Mouse (Mus musculus) intestine, embryonic 14.5 days (tissue): Measurements from ENCODE around the gene G6pc2. TPM values are rescaled to one million over a fixed set of nuclear protein-coding genes. Genes with fewer than 3 reads are reported as not detected.

Experiments
- ATAC-seq: fragments of 200-750 bp; cut with Nextera tagmentation; replicated peaks from 2 replicates; pipeline ENCODE4 v1.8.0; 2017; ENCODE audit warnings: low read depth, moderate number of reproducible peaks, moderate TSS enrichment, moderate library complexity; ENCODE audit not compliant: low FRiP score, low TSS enrichment
- DNase-seq: peaks from one replicate; pipeline ENCODE4 v3.0.0-alpha.2; 2018; ENCODE audit warnings: low spot score
- H3K27ac ChIP-seq: fragments of 300-500 bp; sonication (generic); 2 replicates; pipeline ENCODE4 v1.5.1; 2014; ENCODE audit warnings: low read depth, mild to moderate bottlenecking, control low read depth
- H3K27me3 ChIP-seq: fragments of 300-500 bp; sonication (generic); replicated peaks from 2 replicates; pipeline ENCODE4 v1.6.1; 2014; ENCODE audit warnings: low read length, control low read depth; ENCODE audit not compliant: control insufficient read depth, insufficient read depth
- H3K36me3 ChIP-seq: fragments of 300-500 bp; sonication (generic); 2 replicates; pipeline ENCODE4 v1.6.1; 2014; ENCODE audit warnings: low read length, control low read depth; ENCODE audit not compliant: control insufficient read depth, insufficient read depth
- H3K4me1 ChIP-seq: fragments of 300-500 bp; sonication (generic); replicated peaks from 2 replicates; pipeline ENCODE4 v1.6.1; 2014; ENCODE audit warnings: low read length, control low read depth, mixed read lengths; ENCODE audit not compliant: control insufficient read depth, insufficient read depth
- H3K4me2 ChIP-seq: fragments of 300-500 bp; sonication (generic); 2 replicates; pipeline ENCODE4 v1.6.1; 2014; ENCODE audit warnings: low read length
- H3K4me3 ChIP-seq: fragments of 300-500 bp; sonication (generic); 2 replicates; pipeline ENCODE4 v1.5.1; 2014; ENCODE audit warnings: low read depth, low read length, control low read depth, mixed read lengths
- H3K9ac ChIP-seq: fragments of 300-500 bp; sonication (generic); 2 replicates; pipeline ENCODE4 v1.6.1; 2014; ENCODE audit warnings: mild to moderate bottlenecking, low read length
- H3K9me3 ChIP-seq: fragments of 300-500 bp; sonication (generic); 2 replicates; pipeline ENCODE4 v1.6.1; 2016; ENCODE audit warnings: low read length, control low read depth; ENCODE audit not compliant: control insufficient read depth
- WGBS: fragments of 180-500 bp; shearing (Covaris S2); extraction: QIAGEN DNeasy Blood & Tissue Kit; methylation state at CpG from one replicate; pipeline ENCODE4 v1.1.7; 2014; 5-methylcytosine and 5-hydroxymethylcytosine counted together
- polyA plus RNA-seq: library from polyadenylated mRNA; unstranded; fragments of >200 nt; fragmentation: Nextera tagmentation; extraction: Ambion mirVana; gene quantifications from 2 replicates; pipeline ENCODE4 v1.2.1, GENCODE M21; 2014

G6pc2 gene
- polyA plus RNA-seq = 0.39 and 1.7 TPM in 2 replicates

DNA sequence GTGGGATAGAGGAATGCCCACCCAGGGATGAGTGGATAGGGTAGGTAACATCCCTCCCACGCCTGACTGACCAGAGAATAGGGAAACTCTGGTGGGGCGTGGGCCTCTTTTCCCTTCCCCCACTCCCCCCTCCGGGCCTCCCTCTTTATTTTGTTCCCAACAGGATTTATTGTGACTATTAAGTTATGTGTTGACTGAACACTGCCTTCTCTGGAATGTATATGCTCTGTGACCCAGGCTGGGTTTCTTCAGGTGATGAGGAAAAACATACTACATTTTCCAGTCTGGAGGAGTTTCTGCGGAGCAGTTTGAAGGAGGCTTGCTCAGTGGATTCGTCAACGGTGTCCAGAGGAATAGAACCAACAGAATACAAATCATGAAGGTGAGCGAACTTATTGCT is at the start of gene G6pc2:
Gene G6pc2 (plus strand): TSS at position 301 of the 400 bp plus-strand sequence.
- Histone ChIP-seq H3K9me3 (no peaks in the 10 kb centered on the region), H3K4me3 (no peak within 1 kb of the TSS), H3K9ac (no peak within 1 kb of the TSS), H3K27me3 (no peaks in the 10 kb centered on the region), H3K4me1 (0 out of 2 replicates have a peak, but pooled peaks cover 3% of the 10 kb centered on the region), H3K4me2 (no peak within 1 kb of the TSS), H3K36me3 (no peaks in the 10 kb centered on the region), H3K27ac (no peak within 1 kb of the TSS)
- 67% methylated on average over 7 of the region's 7 CpGs for WGBS
- ATAC-seq (no peak), DNase-seq (no peak)

DNA sequence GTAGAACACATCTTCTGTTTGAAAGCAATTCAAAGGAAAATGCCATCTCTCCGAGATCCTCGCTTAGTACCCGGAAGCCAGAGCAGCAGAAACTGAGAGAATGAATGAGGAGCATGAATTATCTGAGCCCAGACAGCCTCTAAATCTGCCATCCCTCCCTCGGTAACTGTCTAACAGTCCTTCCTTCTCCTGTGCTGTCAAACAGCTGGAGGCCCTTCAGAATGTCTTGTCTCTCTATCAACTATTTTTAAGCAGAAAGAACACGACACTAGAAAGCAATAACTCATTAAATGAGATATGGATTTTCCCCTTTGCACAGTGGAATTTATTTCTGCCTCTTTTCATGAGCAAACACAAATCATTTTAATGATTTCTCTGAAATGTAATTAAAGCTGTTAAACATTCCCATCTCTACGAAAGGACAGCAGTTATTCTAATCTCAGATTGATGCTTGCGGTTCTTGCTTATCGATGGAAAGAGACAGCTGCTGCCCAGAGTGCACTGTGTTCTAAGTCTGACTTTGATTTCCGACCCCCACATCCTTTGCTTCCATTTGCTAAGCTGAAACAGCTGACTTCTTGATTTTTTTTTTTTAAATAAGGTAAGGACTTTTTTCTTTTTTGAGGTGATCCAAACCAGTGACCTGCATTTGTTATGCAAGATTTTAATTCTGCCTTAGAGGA is 40.3 kb upstream of the G6pc2 start:
- DNase-seq (no peak), ATAC-seq (no peak)
- Histone ChIP-seq H3K9ac (no peak overlapping the region), H3K27me3 (no peaks in the 10 kb centered on the region), H3K36me3 (no peaks in the 10 kb centered on the region), H3K4me1 (no peaks in the 10 kb centered on the region), H3K27ac (no peak overlapping the region), H3K9me3 (no peaks in the 10 kb centered on the region), H3K4me2 (no peak overlapping the region), H3K4me3 (no peak overlapping the region)
- WGBS = 50% methylated on average over 9 of the region's 9 CpGs

DNA sequence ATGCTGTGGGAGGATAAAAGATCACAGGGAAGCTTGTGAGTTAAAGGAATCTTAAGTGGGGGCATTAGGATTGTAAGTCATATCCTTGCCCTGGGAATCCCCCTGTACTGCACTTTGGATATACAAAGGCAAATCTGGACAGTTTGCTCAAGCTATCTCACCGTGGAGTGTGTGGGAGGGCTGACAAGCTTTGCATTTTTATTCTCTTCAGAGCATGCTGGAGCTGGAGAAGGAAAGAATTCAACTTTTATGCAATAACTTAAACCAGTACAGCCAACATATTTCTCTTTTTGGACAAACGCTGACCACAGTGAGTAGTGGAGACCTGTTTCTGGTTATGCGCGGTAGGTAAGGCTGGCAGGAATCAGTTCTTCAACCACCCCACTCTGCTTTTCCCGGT is 35.6 kb upstream of the G6pc2 start:
- Histone ChIP-seq H3K4me1 (no peaks in the 10 kb centered on the region), H3K27ac (no peak overlapping the region), H3K4me2 (no peak overlapping the region), H3K4me3 (no peak overlapping the region), H3K27me3 (no peaks in the 10 kb centered on the region), H3K9ac (no peak overlapping the region), H3K9me3 (no peaks in the 10 kb centered on the region), H3K36me3 (no peaks in the 10 kb centered on the region)
- ATAC-seq = no peak
- 57% methylated on average over 5 of the region's 5 CpGs for WGBS
- DNase-seq = no peak

DNA sequence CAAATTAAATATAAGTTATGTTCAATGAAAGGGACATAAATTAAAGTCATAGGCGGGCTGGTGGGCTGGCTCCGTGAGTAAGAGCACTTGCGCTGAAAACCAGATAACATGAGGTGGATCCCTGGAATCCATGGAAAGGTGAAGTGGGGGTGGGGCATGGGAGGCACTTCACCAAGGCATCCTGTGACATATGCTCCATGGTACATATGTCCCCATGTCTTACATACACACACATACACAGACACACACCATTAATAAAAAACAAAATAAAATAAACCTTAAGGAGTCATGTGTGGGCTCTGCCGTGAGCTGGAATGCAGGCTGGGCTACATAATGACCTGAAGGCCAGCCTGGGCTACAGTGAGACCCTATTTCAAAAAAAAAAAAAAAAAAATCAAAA is 31.2 kb upstream of the G6pc2 start:
- no peak overlapping the region for H3K4me2 ChIP-seq
- WGBS = 80% methylated on average over 4 of the region's 4 CpGs
- H3K36me3 ChIP-seq = no peaks in the 10 kb centered on the region

DNA sequence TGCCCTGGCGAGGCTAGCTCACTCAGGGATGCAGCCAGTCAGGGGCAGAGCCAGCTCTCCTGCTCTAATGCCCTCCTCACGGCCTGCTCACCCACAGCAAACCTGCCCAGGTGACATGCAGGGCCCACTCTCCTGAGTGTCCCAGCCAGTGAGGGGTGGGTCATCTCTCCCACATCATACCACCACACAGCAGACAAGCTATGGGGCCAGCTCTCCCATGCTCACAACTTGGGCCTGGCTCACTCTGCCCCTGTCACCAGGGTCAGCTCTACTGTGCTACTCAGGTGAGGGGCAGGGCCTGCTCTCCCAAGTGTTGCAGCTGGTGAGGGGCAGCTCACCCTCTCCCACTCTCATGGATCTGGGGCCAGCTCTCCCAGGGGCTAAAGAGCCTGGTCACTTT is 22.9 kb upstream of the G6pc2 start:
- ATAC-seq (no peak), DNase-seq (no peak)
- peaks cover 19% of the 10 kb centered on the region; the same call in 1 of the 2 replicates for H3K36me3 ChIP-seq
- WGBS = 95% methylated on average over 2 of the region's 2 CpGs
- H3K9me3 ChIP-seq = no peaks in the 10 kb centered on the region
- H3K4me1 ChIP-seq = no peaks in the 10 kb centered on the region
- no peak overlapping the region for H3K27ac ChIP-seq
- H3K4me2 ChIP-seq = no peak overlapping the region
- H3K27me3 ChIP-seq = no peaks in the 10 kb centered on the region
- H3K4me3 ChIP-seq = no peak overlapping the region
- H3K9ac ChIP-seq = no peak overlapping the region

More for the DNA sequence above, 31.2 kb upstream of the G6pc2 start:
- ATAC-seq (no peak), DNase-seq (no peak)
- no peaks in the 10 kb centered on the region for H3K27me3 ChIP-seq
- no peak overlapping the region for H3K27ac ChIP-seq
- no peaks in the 10 kb centered on the region for H3K9me3 ChIP-seq
- H3K9ac ChIP-seq = no peak overlapping the region
- H3K4me1 ChIP-seq = no peaks in the 10 kb centered on the region
- no peak overlapping the region for H3K4me3 ChIP-seq

DNA sequence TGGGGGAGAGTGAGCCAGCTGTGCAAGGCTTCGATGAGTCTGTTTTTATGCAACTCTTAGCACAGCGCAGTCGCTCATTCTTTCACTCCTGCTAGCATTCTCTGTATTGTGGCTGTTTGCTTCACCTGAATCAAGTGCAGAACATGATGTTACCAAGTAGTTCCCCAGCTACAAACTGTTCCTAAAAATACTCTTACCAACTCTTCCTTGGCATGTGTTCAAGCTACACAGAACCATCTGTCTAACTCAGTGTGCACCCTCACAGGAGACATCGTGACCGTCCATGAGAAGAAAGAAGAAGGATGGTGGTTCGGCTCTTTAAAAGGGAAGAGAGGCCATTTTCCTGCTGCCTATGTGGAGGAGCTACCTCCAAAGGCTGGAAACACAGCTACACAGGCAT is 22.1 kb upstream of the G6pc2 start:
- Histone ChIP-seq H3K27me3 (no peaks in the 10 kb centered on the region), H3K4me3 (no peak overlapping the region), H3K4me2 (no peak overlapping the region), H3K4me1 (no peaks in the 10 kb centered on the region), H3K9me3 (no peaks in the 10 kb centered on the region), H3K27ac (no peak overlapping the region), H3K36me3 (peaks cover 26% of the 10 kb centered on the region), H3K9ac (no peak overlapping the region)
- WGBS = 82% methylated on average over 6 of the region's 6 CpGs
- ATAC-seq (no peak), DNase-seq (no peak)

DNA sequence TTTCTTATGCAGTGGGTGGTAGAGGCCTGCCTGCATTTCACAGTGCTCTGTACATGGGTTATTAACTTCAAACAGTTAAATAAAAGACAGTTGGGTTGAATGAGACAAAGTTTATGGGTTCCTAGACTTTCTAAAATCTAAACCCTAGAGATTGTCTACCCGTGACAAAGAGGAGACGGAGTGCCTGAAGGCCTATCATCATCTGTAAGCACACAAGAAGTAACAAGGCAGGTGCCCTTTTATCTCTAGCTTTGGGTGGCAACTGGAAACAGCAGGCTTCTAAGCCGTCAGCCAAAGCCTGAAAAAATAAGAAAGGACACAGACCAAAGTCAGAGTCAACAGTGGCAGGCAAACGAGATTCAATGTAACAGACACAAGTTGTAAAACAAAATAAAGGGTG is 21.7 kb upstream of the G6pc2 start:
- Histone ChIP-seq H3K4me2 (no peak overlapping the region), H3K27me3 (no peaks in the 10 kb centered on the region), H3K4me1 (no peaks in the 10 kb centered on the region), H3K36me3 (peaks cover 31% of the 10 kb centered on the region), H3K9me3 (no peaks in the 10 kb centered on the region), H3K27ac (no peak overlapping the region), H3K4me3 (no peak overlapping the region), H3K9ac (no peak overlapping the region)
- DNase-seq (no peak), ATAC-seq (no peak)
- WGBS = 71% methylated on average over 4 of the region's 4 CpGs

DNA sequence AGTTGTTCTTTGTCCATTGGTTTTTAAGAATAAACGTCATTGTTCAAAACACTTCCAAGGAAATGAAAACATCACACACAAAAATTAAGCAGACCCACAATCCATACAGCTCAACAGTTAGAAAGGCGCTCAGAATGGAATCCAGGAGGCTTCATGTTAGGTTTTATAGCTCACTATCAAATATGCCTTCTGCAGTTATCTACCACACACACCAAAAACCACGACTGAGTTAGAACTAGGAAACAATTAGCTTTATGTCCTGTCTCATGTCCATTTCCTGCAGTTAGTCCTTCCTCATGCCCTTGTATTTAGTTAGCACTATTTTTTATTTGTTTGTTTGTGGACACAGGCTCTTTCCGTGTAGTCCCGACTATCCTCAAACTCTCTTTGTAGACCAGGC is 19.8 kb upstream of the G6pc2 start:
- Histone ChIP-seq H3K4me1 (no peaks in the 10 kb centered on the region), H3K36me3 (peaks cover 49% of the 10 kb centered on the region)
- 79% methylated on average over 5 of the region's 5 CpGs for WGBS

DNA sequence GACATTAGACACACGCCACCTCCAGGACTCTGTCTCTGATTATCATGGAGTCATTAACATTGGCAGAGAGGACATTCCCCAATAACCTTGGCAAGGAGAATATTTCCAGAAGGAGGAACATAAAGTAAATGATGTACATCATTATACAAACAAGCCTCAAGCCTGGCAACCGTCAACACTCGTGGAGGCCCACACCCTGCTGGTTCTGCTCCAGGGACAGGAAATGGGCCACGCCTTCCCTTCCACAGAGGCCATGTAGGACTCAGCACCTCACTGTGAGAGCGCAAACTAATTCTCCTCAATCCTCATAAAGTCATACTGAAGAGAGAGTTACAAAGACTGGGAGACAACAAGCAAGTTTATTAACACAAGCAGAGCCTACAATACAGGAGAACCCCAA is 17.3 kb upstream of the G6pc2 start:
- Histone ChIP-seq H3K27me3 (no peaks in the 10 kb centered on the region), H3K9me3 (no peaks in the 10 kb centered on the region), H3K4me1 (no peaks in the 10 kb centered on the region), H3K4me3 (no peak overlapping the region), H3K36me3 (peaks cover 70% of the 10 kb centered on the region), H3K9ac (no peak overlapping the region), H3K4me2 (no peak overlapping the region), H3K27ac (no peak overlapping the region)
- 72% methylated on average over 5 of the region's 5 CpGs for WGBS
- DNase-seq (no peak), ATAC-seq (no peak)

More for the DNA sequence above, 19.8 kb upstream of the G6pc2 start:
- no peaks in the 10 kb centered on the region for H3K9me3 ChIP-seq
- DNase-seq (no peak), ATAC-seq (no peak)
- no peak overlapping the region for H3K4me2 ChIP-seq
- no peak overlapping the region for H3K27ac ChIP-seq
- no peak overlapping the region for H3K4me3 ChIP-seq
- H3K9ac ChIP-seq = no peak overlapping the region
- H3K27me3 ChIP-seq = no peaks in the 10 kb centered on the region
